Mouse (Mus musculus) forebrain, postnatal 0 days (tissue): ENCODE data around the gene Chst11. TPM values are rescaled to one million over a fixed set of nuclear protein-coding genes. Genes with fewer than 3 reads are reported as not detected.

Experiments used
- ATAC-seq: fragments of 200-750 bp; cut with Nextera tagmentation; 2 replicates; pipeline ENCODE4 v1.8.0; 2017; ENCODE audit warnings: mild to moderate bottlenecking, moderate library complexity
- DNase-seq: peaks from one replicate; pipeline ENCODE4 v3.0.0-alpha.2; 2015
- H3K27ac ChIP-seq: fragments of 300-500 bp; sonication (generic); 2 replicates; pipeline ENCODE4 v1.5.1; 2014; ENCODE audit warnings: low read depth, mild to moderate bottlenecking, antibody characterized with exemption, low read length, moderate library complexity, mixed read lengths
- H3K27me3 ChIP-seq: fragments of 300-500 bp; sonication (generic); 2 replicates; pipeline ENCODE4 v1.6.1; 2014; ENCODE audit warnings: mild to moderate bottlenecking, low read length, mixed read lengths; ENCODE audit not compliant: insufficient read depth
- H3K36me3 ChIP-seq: fragments of 300-500 bp; sonication (generic); 2 replicates; pipeline ENCODE4 v1.6.1; 2014; ENCODE audit warnings: mild to moderate bottlenecking, moderate library complexity; ENCODE audit not compliant: insufficient read depth
- H3K4me1 ChIP-seq: fragments of 300-500 bp; sonication (generic); 2 replicates; pipeline ENCODE4 v1.6.1; 2014; ENCODE audit warnings: antibody characterized with exemption; ENCODE audit not compliant: insufficient read depth
- H3K4me2 ChIP-seq: fragments of 300-500 bp; sonication (generic); 2 replicates; pipeline ENCODE4 v1.6.1; 2014; ENCODE audit warnings: low read depth, mild to moderate bottlenecking, moderate library complexity
- H3K4me3 ChIP-seq: fragments of 300-500 bp; sonication (generic); 2 replicates; pipeline ENCODE4 v1.5.1; 2014; ENCODE audit warnings: low read depth, low read length, mixed read lengths
- H3K9ac ChIP-seq: fragments of 300-500 bp; sonication (generic); 2 replicates; pipeline ENCODE4 v1.6.1; 2014; ENCODE audit warnings: mild to moderate bottlenecking
- H3K9me3 ChIP-seq: fragments of 300-500 bp; sonication (generic); 2 replicates; pipeline ENCODE4 v1.6.1; 2016; ENCODE audit warnings: low read length
- CTCF ChIP-seq: sonication (generic); IDR thresholded peaks from 2 replicates; pipeline ENCODE4 v1.5.1; 2016; ENCODE audit warnings: antibody characterized with exemption, control low read depth, low read depth
- WGBS: fragments of 180-500 bp; shearing (Covaris S2); extraction: QIAGEN DNeasy Blood & Tissue Kit; methylation state at CpG from one replicate; pipeline ENCODE4 v1.1.7; 2014; 5-methylcytosine and 5-hydroxymethylcytosine counted together
- polyA plus RNA-seq: library from polyadenylated mRNA; unstranded; fragments of >200 nt; fragmentation: Nextera tagmentation; extraction: Ambion mirVana; gene quantifications from 2 replicates; pipeline ENCODE4 v1.2.1, GENCODE M21; 2015
- total RNA-seq: library from RNA; depleted of rRNA; stranded (reverse); fragments of >200 nt; gene quantifications from 2 replicates; pipeline ENCODE4 v1.2.3, GENCODE M21; 2014

The Chst11 gene
- total and polyA plus RNA-seq, 2 experiments from 2014 or later: 2.9 to 20.8 TPM

GRCm38 (mm10) chr10:83030928-83031327 is 45.6 kb downstream of the Chst11 start:
- Histone ChIP-seq H3K9ac (no peak overlapping the region), H3K4me3 (no peak overlapping the region), H3K4me2 (no peak overlapping the region), H3K27me3 (no peaks in the 10 kb centered on the region), H3K27ac (no peak overlapping the region), H3K36me3 (no peaks in the 10 kb centered on the region), H3K4me1 (no peaks in the 10 kb centered on the region), H3K9me3 (no peaks in the 10 kb centered on the region)
- DNase-seq (no peak), ATAC-seq (no peak)
- WGBS: 57% methylated on average over 6 of the region's 6 CpGs
- TF ChIP-seq CTCF: no peak

GRCm38 (mm10) chr10:83031561-83031960 is 46.3 kb downstream of the Chst11 start:
- ATAC-seq: no peak
- no peak for DNase-seq
- TF ChIP-seq CTCF: no peak
- Histone ChIP-seq H3K4me1 (no peaks in the 10 kb centered on the region), H3K4me2 (no peak overlapping the region), H3K9me3 (no peaks in the 10 kb centered on the region), H3K9ac (no peak overlapping the region), H3K36me3 (no peaks in the 10 kb centered on the region), H3K27me3 (no peaks in the 10 kb centered on the region), H3K27ac (no peak overlapping the region), H3K4me3 (no peak overlapping the region)
- WGBS: 50% methylated on average over 4 of the region's 4 CpGs

- DNase-seq (no peak), ATAC-seq (no peak)
- H3K27ac ChIP-seq: no peak overlapping the region
- H3K4me1 ChIP-seq: no peaks in the 10 kb centered on the region
- 77% methylated on average over 10 of the region's 10 CpGs for WGBS
- no peaks in the 10 kb centered on the region for H3K27me3 ChIP-seq
- TF ChIP-seq CTCF: no peak
- no peak overlapping the region for H3K9ac ChIP-seq
- no peak overlapping the region for H3K4me3 ChIP-seq
- H3K9me3 ChIP-seq: no peaks in the 10 kb centered on the region
- H3K36me3 ChIP-seq: no peaks in the 10 kb centered on the region
- H3K4me2 ChIP-seq: no peak overlapping the region
These were observed 47.3 kb downstream of the Chst11 start for GRCm38 (mm10) chr10:83032559-83032958.

DNA sequence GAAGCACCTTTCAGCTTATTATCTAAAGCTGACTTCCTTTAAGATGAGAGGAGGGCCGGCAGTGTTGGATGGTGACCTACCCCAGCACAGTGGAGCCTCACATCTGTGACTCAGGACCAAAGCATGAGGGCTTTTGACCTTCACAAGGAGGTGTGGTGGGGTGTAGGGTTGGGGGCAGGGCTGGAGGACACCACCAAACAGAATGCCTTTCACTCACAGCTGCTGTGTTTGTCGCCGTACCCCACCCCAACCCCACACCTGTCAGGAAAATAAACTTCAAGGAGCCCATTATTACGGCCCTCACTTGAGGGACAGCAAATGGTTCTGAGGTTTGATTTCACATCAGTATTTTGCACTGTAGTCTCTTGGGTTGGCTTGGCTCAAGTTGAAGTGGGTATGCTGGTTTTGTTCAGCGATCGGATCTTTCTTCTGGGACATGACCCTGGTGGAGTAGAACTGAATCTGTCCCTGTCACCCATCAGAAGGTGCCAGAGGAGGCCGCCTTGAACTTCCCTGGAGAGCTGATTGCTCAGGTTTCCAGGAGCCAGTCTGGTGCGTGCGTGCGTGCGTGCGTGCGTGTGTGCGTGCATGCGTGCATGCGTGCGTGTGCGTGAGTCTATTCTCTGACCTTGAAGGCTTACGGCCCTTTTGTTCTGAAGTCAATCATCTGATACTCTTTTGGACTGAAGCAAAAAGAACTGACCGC is 51.2 kb downstream of the Chst11 start:
- no peak overlapping the region for H3K27ac ChIP-seq
- 79% methylated on average over 20 of the region's 20 CpGs for WGBS

DNA sequence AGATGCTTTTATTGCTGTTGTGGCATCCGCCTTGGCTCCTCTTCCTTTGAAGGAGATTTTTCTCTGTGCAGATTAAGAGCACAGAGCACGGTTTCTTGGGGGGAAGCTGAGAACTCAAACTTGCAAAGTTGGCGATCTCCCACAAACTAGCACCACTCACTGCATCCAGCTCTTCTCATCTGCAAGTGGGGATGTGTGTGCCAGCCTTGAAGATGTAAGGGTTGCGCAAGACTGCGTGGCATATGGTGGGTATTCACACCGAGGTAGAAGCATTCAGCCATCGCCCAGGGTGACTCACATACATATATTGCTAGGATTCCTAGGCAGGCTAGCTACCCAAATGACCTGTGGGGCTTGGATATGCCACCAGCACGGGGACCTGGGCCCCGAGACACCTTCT is 52.9 kb downstream of the Chst11 start:
- ATAC-seq (peak; percentile 58), DNase-seq (peak; percentile 31)
- H3K4me2 ChIP-seq: no peak overlapping the region
- no peaks in the 10 kb centered on the region for H3K27me3 ChIP-seq
- H3K9ac ChIP-seq: no peak overlapping the region
- no peaks in the 10 kb centered on the region for H3K9me3 ChIP-seq
- no peak for TF ChIP-seq CTCF
- H3K36me3 ChIP-seq: no peaks in the 10 kb centered on the region
- H3K4me3 ChIP-seq: no peak overlapping the region
- WGBS: 83% methylated on average over 9 of the region's 9 CpGs
- H3K27ac ChIP-seq: no peak overlapping the region
- no peaks in the 10 kb centered on the region; the same call in 1 of the 2 replicates for H3K4me1 ChIP-seq

More for the DNA sequence above, 51.2 kb downstream of the Chst11 start:
- DNase-seq (no peak), ATAC-seq (no peak)
- Histone ChIP-seq H3K9ac (no peak overlapping the region), H3K4me2 (no peak overlapping the region), H3K9me3 (no peaks in the 10 kb centered on the region), H3K36me3 (no peaks in the 10 kb centered on the region), H3K4me3 (no peak overlapping the region), H3K27me3 (no peaks in the 10 kb centered on the region), H3K4me1 (no peaks in the 10 kb centered on the region)
- TF ChIP-seq CTCF: no peak

DNA sequence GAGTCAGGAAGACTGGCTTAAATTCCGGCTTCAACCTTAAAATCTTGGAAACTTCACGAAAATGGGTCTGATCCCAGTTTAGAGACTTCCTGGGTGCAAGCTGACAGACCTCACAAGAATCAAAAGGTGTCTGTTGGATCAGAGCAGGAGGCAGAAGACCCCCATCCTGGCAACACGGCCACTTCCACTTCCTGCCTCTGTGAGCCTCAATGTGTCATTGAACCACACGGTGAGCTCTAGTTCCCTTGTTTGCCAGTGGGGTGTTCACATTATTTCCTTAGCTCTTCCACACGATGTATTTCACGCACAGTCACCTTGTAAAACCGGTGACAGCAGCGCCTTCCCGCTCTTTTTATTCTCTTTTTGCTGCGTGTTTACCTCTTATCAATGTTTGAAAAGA is 54.1 kb downstream of the Chst11 start:
- no peak for ATAC-seq

DNA sequence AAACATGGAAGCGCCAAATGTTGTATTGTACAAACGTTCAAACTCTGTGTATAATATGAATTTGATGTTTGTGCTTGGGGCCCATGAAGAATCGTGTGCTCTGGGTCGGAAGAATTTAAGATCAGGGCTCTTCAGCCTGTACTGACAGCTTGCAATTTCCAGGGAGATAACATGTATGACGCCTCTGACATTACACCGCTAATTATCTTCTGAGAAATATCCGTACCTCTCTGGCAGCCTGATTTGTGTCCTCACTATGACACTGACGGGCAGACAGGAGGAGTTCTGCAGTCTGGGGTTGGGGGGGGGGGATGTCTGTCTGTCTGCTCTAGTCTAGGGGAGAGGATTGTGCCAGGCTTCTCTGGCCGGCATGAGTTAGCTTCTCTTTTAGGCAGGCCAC is 56.6 kb downstream of the Chst11 start:
- DNase-seq (no peak), ATAC-seq (no peak)
- Histone ChIP-seq H3K36me3 (no peaks in the 10 kb centered on the region), H3K9ac (no peak overlapping the region), H3K27ac (no peak overlapping the region), H3K4me1 (no peaks in the 10 kb centered on the region; the same call in 1 of the 2 replicates), H3K27me3 (no peaks in the 10 kb centered on the region), H3K9me3 (no peaks in the 10 kb centered on the region), H3K4me3 (no peak overlapping the region), H3K4me2 (no peak overlapping the region)
- no peak for TF ChIP-seq CTCF
- WGBS: 51% methylated on average over 9 of the region's 9 CpGs

More for the DNA sequence above, 54.1 kb downstream of the Chst11 start:
- Histone ChIP-seq H3K36me3 (no peaks in the 10 kb centered on the region), H3K9ac (no peak overlapping the region), H3K9me3 (no peaks in the 10 kb centered on the region), H3K27ac (no peak overlapping the region), H3K4me2 (no peak overlapping the region), H3K27me3 (no peaks in the 10 kb centered on the region), H3K4me3 (no peak overlapping the region), H3K4me1 (no peaks in the 10 kb centered on the region; the same call in 1 of the 2 replicates)
- no peak for TF ChIP-seq CTCF
- 82% methylated on average over 10 of the region's 10 CpGs for WGBS
- no peak for DNase-seq
